Mouse (Mus musculus) embryo, embryonic 11.5 days (tissue): ENCODE measurements around the gene Gne.

Source experiments
- DNase-seq: peaks from one replicate; pipeline ENCODE4 v3.0.0-alpha.2; 2012; ENCODE audit warnings: low read depth, low spot score

Gene Gne

DNA sequence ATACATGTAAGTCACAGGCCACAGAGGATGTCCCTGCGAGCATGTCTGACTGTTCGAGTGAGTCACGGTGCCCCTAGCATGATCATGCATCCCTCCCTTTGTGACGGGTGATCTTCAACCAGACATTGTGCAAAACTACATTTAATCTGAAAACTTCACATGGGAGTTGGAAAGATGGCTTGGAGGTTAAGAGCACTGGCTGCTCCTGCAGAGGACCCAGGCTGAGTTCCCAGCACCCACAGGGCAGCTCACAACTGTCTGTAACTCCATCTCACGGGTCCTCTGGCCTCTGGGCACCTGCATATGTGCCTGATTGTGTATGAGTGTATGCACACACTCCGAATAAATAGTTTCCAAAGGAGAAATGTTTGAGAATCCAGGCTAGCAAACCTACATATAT is 59.7 kb downstream of the Gne start:
- no peak for DNase-seq

DNA sequence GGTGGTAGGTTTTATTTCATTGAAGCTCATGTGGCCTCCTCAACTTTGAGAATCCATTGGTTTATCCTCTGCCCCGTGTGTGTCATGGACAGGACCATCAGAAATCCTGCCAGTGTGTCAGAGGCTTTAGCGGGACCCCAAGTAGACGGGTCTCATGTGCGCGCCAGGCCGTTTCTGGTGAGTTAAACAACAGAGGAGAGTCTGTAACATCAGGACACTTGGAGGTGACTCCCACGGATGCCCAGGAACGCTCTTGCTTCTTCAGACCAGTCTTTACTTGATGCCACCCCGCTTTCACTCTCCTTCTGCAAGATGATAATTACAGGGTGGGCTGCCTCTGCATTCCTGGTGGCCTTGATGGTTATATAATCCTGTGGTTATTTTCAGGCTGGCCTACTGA is 60.3 kb downstream of the Gne start:
- no peak for DNase-seq

DNA sequence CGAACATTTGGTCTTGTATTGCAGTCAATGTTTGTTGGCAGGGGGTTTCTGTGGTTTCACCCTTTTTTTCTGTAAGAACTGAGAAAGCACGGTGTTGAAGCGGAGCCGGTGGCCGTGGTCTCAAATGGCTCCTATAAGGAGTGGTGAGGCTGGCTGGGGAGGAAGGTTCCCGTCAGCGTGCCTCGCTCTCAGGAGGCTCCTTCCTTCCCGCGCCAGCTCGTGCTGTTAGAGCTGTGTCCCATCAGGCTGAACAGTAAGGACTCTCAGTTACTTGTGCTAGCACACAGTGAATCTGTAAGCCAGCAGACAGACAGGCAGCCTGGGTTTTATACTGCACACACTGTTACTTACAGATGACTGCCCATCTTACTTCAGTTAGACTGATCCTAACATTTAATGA is 61.2 kb downstream of the Gne start:
- DNase-seq: no peak

DNA sequence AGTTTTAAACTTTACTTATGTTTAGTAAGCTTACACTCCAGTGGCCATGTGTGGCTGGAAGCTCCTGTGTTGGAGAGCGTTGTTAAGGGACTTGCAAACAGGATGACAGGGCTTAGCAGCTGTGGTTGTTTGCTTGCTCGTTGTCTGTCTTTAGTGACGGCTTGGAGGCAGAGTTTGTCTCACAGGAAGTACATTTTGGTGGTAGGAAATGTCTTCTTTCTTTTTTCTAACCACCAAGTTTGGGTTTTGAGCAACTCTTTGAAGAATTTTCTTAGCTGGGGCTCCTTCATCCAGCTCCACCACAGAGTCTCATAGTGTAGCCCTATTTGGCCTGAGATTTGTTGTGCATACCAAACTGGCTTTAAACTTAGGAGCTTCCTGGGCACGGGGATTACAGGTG is 61.7 kb downstream of the Gne start:
- no peak for DNase-seq

DNA sequence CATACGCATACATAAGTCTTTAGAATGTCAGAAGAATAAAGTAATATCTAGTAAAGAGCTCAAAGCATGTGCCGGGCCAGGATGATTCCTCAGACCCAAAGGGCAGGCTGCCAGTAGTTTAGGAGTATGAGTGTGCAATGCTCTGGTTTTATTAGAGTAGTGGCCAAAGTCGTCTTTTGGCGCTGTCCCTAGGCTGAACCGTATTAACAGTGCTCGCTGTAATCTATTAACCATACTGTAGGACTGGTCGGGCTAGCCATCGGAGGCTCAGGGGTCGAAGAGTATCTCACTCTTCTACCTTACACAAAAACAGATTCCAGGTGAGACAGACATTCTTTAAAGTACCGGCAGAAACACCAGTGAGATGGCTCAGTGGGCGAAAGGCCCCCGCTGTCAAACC is 67.2 kb downstream of the Gne start:
- no peak for DNase-seq

DNA sequence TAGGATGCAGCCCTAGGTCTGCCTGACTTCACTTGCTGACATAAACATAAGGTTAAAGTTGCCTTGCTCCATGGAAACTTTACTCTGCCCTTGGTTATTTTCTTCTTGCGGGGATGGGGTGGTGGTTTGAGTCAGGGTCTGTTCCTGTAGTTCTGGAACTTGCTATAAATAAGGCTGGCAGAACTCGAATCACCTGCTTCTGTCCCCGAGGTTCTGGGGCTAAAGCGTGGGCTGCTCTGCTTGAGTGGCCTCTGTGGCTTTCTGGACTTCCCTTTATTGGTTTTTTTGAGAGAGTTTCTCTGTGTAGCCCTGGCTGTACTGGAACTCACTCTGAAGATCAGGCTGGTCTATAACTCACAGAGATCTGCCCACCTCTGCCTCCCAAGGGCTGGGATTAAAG is 67.9 kb downstream of the Gne start:
- DNase-seq: no peak

DNA sequence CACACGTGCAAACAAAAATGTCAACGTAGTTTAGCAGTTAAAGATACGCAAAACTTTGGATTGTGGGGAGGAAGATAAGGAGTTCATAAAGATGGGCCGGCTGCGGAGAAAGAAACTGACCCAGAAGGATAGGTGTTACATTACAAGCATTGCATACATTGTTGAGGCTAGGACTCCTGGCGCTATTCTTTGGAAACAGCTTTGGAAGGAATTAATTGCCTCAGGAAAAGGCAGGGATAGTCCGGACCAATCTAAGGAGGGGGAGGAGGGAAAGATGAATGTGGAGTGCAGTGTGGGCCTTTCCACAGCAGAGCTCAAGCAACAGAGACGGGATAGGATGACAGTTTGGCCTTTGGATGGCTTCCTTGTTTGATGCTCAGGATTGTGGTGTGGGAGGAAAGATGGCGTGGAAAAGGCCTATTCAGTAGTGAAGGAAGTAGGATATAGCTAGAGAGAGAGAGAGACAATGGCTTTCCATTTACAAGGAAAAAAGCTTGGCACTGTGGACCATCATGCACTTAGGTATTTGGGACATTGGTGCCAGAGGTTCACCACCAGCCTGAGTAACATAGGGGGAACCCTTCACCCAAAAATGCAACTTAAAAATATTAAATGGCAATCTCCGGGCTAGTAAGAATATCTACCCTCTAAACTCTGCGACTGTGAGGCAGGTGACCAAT is 70.4 kb downstream of the Gne start:
- DNase-seq: no peak

DNA sequence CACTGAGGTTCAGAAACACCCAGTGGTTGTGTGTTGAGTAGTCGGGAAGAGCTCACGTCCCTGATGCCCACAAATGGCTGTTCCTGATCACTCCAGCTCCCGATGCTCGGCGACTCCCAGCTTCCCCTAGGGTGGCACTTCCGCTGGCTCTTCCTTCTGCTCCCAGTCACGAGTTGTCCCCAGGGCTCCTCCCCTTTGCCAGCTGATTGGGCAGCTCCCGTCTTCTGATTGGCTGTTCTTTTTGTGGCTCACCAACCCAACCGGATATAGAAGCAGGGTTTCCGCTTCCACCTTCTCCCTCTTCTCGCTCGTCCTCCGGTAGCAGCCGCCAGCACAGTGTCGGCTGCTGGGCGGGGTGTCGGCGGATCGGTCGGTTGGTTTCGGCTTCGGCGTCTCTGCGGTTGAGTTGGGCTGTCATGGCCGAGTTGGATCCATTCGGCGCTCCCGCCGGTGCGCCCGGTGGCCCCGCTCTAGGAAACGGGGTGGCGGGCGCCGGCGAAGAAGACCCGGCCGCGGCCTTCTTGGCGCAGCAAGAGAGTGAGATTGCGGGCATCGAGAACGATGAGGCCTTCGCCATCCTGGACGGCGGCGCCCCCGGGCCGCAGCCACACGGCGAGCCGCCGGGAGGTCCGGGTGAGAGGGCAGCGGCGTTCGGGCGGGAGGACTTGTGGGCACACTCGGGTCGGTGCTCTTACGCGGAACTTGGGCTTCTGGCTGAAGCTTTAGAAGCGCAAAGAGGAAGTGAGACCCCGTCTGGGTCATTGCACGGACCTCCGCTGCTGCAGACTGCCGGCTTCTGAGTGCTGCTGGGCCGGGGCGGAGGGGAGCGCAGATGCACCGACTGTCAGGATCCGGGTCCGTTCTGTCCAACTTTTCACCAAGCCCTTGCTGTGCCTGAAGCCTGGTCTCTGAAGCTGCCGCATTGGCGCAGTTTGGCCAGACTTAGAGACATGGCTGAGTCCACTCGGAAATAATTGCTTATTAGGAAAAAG is 71.3 kb downstream of the Gne start:
- DNase-seq: peak; percentile 88

DNA sequence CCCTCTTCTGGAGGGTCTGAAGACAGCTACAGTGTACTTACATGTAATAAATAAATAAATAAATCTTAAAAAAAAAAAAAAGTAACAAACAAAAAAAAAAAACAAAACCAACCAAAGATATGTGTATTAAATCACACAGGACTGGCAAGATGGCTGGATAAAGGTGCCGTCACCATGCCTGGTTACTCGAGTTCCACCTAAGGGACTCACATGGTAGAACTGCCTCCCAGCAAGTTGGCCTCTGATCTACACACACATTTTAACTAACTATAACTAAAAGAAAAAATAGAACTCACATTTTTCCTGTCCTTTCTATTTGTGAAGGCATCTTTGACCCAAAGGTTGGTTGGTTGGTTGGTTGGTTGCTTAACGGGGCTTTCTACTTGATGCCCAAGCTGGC is 72.2 kb downstream of the Gne start:
- DNase-seq: no peak

DNA sequence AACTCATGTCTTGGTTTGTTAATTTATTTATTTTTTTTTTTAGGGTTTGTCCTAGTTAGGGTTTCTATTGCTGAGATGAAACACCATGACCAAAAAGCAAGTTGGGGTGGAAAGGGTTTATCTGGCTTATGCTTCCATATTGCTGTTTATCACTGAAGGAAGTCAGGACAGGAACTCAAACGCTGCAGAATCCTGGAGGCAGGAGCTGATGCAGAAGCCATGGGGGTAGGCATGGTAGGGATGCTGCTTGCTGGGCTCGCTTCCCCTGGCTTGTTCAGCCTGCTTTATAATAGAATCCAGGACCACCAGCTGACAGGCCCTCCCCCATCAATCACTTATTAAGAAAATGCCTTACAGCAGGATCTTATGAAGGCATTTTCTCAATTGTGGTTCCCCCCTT is 73.1 kb downstream of the Gne start:
- no peak for DNase-seq

DNA sequence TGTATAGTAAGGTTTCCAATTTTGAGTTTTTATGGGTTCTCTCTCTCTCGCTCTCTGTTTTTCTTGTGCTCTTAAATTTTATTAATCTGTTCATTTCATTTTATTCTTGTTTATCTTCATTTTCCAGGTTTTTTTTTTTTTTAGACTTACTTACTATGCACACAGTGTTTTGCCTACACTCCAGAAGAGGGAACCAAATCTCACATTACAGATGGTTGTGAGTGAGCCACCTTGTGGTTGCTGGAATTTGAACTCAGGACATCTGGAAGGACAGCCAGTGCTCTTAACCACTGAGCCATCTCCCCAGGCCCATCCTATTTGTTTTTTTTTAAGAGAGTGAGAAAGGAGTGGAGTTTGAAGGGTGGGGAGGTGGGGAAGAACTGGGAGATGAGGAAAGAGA is 73.8 kb downstream of the Gne start:
- no peak for DNase-seq

DNA sequence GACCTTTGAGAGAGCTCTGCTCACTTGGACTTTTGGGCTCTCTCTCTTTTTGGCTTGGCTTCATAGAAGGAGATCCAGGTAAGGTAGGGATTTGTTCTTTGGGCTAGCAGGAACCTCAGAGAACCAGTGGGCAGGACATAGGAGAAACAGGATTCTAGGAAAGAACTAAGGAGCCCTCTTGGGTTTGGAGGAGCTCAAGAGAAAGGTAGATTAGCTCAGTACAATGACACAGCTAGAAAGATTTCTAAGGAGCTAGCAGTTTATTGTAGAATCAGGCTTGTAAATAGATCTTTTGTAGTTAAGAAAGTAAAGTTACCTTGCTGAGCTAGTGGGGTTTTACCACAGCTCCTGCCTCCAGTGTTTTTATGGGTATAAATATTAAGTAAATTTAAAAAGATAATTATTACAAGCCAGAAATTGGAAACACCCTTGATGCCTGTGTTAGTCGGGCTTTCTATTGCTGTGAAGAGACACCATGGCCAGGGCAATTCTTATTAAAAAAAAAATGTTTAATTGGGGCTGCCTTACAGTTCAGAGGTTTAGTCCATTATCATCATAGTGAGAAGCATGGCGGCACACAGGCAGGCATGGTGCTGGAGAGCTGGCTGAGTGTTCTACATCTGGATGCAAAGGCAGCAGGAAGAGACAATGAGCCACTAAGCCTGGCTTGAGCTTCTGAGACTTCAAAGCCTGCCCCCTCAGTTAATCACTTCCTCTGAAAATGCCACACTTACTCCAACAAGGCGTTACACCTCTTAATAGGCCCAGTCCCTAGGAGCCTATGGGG is 79.2 kb downstream of the Gne start:
- no peak for DNase-seq

DNA sequence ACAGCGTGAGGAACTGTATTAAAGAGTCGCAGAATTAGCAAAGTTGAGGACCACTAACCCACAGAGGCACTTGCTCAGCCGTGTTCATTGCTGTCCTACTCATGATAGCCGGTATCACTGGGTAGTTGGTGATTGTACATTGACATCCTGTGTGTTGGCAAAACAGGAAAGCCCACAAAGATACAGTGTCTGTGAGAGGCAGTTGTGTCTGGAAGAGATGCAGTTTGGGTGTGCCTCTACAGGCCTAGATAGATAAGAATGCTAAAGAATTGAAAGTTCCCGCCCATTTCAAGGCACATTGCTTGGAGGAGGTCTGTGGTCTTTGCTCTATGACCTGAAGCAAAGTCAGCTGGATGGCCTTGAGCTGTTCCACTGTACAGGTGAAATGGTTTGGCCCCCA is 79.9 kb downstream of the Gne start, which contains the start of gene Clta:
Clta (plus strand) TSS at position 327 of the 400 bp plus-strand sequence.
- DNase-seq: no peak

DNA sequence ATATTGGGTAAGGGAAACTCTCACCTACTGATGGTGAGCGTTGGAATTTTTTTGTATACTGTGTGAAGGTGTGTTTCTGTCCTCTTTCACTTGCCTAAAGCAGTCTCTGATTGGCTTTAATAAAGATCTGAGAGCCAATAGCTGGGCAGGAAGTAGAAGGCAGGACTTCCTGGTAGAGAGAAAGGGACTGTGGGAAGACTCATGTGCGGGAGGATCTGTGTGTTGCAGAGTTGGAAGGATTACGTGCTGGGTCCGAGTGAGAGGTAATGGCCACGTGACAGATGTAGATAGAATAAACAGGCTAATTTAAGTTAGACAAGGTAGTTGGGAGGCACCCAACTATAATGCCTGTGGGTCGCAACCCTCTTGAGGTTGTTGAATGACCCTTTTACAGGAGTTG is 80.4 kb downstream of the Gne start:
- no peak for DNase-seq

DNA sequence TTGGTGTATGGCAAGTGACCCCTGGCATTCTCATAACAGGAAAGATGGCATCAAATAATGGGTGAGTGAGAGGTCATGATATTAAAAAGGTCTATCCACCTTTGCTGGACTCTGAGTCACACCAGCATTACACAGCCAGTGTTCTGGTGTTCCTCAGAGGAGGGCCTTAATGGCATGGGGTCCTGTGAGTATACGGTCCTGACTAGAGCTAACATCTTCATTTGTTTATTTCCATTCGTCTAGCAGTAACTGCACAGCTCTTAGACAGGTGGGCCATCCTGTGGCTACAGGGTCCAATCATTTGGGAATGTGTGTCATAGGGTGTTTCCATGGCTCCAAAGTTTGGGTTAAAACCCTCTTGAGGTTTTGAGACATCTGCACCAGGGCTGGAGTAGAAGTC is 89.6 kb downstream of the Gne start:
- DNase-seq: no peak

DNA sequence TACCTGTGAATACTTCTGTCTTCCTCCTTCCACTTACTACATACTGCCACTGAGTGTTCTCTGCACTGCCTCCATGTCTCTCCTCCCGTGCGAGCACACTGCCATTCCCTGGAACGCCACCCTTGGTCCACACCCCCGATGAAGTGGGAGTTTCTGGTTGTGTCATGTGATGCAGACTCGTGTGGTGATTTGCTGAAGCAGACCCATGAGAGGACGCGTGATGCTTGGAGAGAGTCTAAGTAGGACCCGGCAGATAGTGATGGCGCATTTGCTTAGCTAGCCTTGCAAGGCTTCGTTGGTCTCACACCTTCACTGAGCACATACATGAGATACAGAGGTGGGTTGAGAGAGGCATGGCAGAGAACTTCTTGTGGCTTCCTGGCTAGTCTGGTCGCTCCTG is 90.9 kb downstream of the Gne start:
- DNase-seq: no peak

DNA sequence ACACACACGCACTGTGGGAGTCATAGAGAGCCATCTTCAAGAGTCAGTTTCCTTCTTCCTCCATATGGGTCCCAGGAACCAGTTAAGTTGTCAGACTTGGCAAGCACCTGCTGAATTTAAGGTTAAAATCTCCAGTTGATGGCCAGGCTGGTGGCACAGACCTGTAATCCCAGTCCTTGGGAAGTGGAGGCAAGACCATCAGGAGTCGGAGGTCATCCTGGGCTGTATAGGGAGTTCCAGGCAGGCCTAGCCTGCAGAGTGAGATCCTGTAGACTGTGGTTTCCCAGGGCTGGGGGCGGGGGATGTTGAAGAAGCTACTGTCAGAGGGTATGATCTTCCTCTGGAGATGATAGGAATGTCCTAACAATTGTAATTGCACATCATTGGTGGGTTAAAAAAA is 95.0 kb downstream of the Gne start:
- DNase-seq: no peak

DNA sequence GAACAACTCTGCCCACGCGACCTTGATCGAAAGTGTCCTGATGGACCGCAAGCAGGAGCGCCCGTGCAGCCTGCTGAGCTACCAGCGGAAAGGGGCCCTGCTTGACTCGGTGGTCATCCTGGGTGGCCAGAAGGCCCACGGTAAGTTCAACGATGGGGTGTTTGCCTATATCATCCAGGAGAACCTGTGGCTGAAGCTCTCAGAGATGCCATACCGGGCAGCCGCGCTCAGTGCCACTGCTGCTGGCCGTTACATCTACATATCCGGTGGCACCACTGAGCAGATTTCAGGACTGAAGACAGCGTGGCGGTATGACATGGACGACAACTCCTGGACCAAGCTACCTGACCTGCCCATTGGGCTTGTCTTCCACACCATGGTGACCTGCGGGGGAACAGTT is 99.7 kb downstream of the Gne start:
- DNase-seq: no peak
